ENCODE assay signal across 7 mouse cellular contexts in the genomic region with DNA sequence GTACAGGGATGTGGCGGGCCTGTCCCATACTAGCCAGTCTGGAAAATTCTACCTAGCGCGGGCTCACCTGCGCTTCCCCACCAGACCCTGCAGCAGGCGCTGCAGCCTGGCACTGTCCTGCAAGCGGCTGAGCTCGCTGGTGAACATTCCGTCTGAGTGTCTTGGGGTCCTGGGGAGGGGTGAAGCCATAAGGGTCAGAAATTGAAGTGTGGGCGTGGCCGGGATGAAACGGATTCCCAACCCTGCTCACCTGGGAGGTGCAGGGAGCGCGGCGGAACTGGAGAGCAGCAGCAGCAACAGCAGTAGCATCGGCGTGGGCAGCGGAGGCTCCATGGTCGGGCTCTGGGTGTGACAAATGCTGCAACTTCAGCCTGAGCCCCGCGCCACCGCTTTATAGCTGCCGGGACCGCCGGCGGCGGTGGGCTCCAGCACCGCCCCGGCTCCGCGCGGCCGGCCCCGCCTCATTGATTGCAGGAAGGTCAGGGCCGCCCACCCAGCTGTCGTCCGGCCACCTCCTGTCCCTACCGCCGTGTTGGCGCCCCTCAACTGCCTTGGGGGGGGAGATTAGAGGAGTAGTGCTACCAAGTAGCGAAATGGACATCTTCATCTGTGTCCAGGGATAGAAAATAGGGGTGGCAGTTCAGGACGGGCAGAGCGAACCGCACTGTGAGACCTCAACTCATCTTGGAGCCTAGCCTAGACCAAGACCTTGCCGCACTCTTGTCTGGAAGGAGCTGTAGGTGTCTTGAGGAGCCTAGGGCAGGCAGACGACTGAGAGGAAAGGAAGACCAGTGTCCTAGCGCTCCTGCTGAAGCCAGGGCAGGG. TPM values are rescaled to one million over a fixed set of nuclear protein-coding genes. Genes with fewer than 3 reads are reported as not detected.
DNase-seq lines count a peak whose midpoint lies in the region; ATAC-seq and TF ChIP-seq lines count a peak whose summit lies in the region.

Sct (minus strand) TSS at position 368 of the 825 bp plus-strand sequence.

- H3K4me3 ChIP-seq in C2C12 (ENCODE audit: insufficient read depth, poor library complexity, severe bottlenecking) = no peak within 1 kb of the TSS
- H3K4me3 ChIP-seq in E14TG2a.4 (replicated peaks; ENCODE audit: low read length) = peak within 1 kb of the TSS; percentile 78
- H3K4me3 ChIP-seq in hindbrain, embryonic 15.5 days = peak within 1 kb of the TSS; percentile 55
- peak within 1 kb of the TSS; percentile 38 for H3K4me3 ChIP-seq in liver, postnatal 0 days (ENCODE audit: low read depth, low read length)

- H3K27me3 ChIP-seq in C2C12 (ENCODE audit: control insufficient read depth, insufficient read depth, insufficient read length) (no peaks in the 10 kb centered on the region), E14TG2a.4 (ENCODE audit: insufficient read depth, low read length) (peaks cover 24% of the 10 kb centered on the region)
- no peaks in the 10 kb centered on the region for H3K27me3 ChIP-seq in hindbrain, embryonic 15.5 days
- peaks cover 20% of the 10 kb centered on the region for H3K27me3 ChIP-seq in liver, postnatal 0 days (ENCODE audit: insufficient read depth, low read length)
- H3K27me3 ChIP-seq in splenic B cell, adult 2 months (ENCODE audit: control insufficient read depth, insufficient read depth, low read length, poor library complexity, severe bottlenecking) = no peaks in the 10 kb centered on the region

- no peak for TF ChIP-seq EP300 in liver, postnatal 0 days (IDR thresholded peaks at IDR 0.05; ENCODE audit: low read depth)

- no peaks in the 10 kb centered on the region for H3K79me3 ChIP-seq in C2C12 (ENCODE audit: low read depth)

- H3K4me2 ChIP-seq in hindbrain, embryonic 15.5 days = peak within 1 kb of the TSS; percentile 100
- H3K4me2 ChIP-seq in liver, postnatal 0 days (ENCODE audit: low read depth, low read length) = peak within 1 kb of the TSS; percentile 80

- peaks cover 38% of the 10 kb centered on the region for H3K4me1 ChIP-seq in E14TG2a.4 (replicated peaks; ENCODE audit: low read depth, low read length)
- H3K4me1 ChIP-seq in hindbrain, embryonic 15.5 days (replicated peaks) = peaks cover 10% of the 10 kb centered on the region
- peaks cover 8% of the 10 kb centered on the region; the same call in 1 of the 2 replicates for H3K4me1 ChIP-seq in liver, postnatal 0 days (ENCODE audit: insufficient read depth)

- H3K79me2 ChIP-seq in C2C12 (ENCODE audit: control insufficient read depth, insufficient read depth) = no peaks in the 10 kb centered on the region

- WGBS in hindbrain, embryonic 15.5 days = 2% methylated on average over 46 of the region's 46 CpGs
- 8% methylated on average over 45 of the region's 46 CpGs for WGBS in liver, postnatal 0 days (ENCODE audit: insufficient replicate concordance)

- no peak for TF ChIP-seq CTCF in C2C12 (IDR thresholded peaks at IDR 0.05; ENCODE audit: control insufficient read depth, insufficient read depth, insufficient read length)
- TF ChIP-seq CTCF in E14TG2a.4 (conservative IDR thresholded peaks at IDR 0.05; ENCODE audit: low read length) = peak; percentile 45
- peak; percentile 59 for TF ChIP-seq CTCF in liver, postnatal 0 days (IDR thresholded peaks at IDR 0.05; ENCODE audit: low read depth)

- no peaks in the 10 kb centered on the region for H3K9me3 ChIP-seq in E14TG2a.4 (ENCODE audit: low read length)
- no peaks in the 10 kb centered on the region for H3K9me3 ChIP-seq in hindbrain, embryonic 15.5 days
- H3K9me3 ChIP-seq in liver, postnatal 0 days (ENCODE audit: low read length) = no peaks in the 10 kb centered on the region

- no peak within 1 kb of the TSS for H3K27ac ChIP-seq in hindbrain, embryonic 15.5 days (replicated peaks)
- H3K27ac ChIP-seq in liver, postnatal 0 days (ENCODE audit: low read depth) = no peak within 1 kb of the TSS

- H3ac ChIP-seq in C2C12 (ENCODE audit: control insufficient read depth, insufficient read length, low read depth) = no peak within 1 kb of the TSS

- peak; percentile 80 for DNase-seq in embryo, embryonic 11 days
- no peak for DNase-seq in liver, postnatal 0 days
- DNase-seq in splenic B cell, adult 2 months (ENCODE audit: low read depth, low spot score) = peak; percentile 31
- DNase-seq in left cerebral cortex, adult 18-20 months (ENCODE audit: low spot score in 2 of 2) = no peak

- peak within 1 kb of the TSS; percentile 59 for H3K9ac ChIP-seq in hindbrain, embryonic 15.5 days
- 0 out of 2 replicates have a peak within 1 kb of the TSS, but pooled peaks have one; percentile 11 for H3K9ac ChIP-seq in liver, postnatal 0 days (replicated peaks)

- H3K36me3 ChIP-seq in C2C12 (ENCODE audit: control insufficient read depth, insufficient read depth) (no peaks in the 10 kb centered on the region), E14TG2a.4 (ENCODE audit: insufficient read depth, low read length) (no peaks in the 10 kb centered on the region)
- no peaks in the 10 kb centered on the region for H3K36me3 ChIP-seq in hindbrain, embryonic 15.5 days
- no peaks in the 10 kb centered on the region for H3K36me3 ChIP-seq in liver, postnatal 0 days (replicated peaks; ENCODE audit: insufficient read depth, low read length)
- no peaks in the 10 kb centered on the region for H3K36me3 ChIP-seq in splenic B cell, adult 2 months (ENCODE audit: control insufficient read depth, insufficient read depth, low read length, poor library complexity, severe bottlenecking)

- peak; percentile 80 for ATAC-seq in hindbrain, embryonic 15.5 days (ENCODE audit: low FRiP score, low read depth)
- peak; percentile 63 for ATAC-seq in liver, postnatal 0 days

TF ChIP-seq in C2C12, 6 proteins besides CTCF, POLR2A, EP300 and RAD21:
- peak; percentile 20 for TF ChIP-seq MYOD1 (IDR thresholded peaks at IDR 0.05; ENCODE audit: control insufficient read depth, insufficient read length, low read depth)
- no peak for TF ChIP-seq FOSL1 (IDR thresholded peaks at IDR 0.05; ENCODE audit: insufficient read depth, low read length, poor library complexity, severe bottlenecking)
- no peak for TF ChIP-seq CEBPB (IDR thresholded peaks at IDR 0.05; ENCODE audit: low read depth)
- no peak for TF ChIP-seq USF1 (IDR thresholded peaks at IDR 0.05; ENCODE audit: low read depth)
- no peak for TF ChIP-seq MYOG (IDR thresholded peaks at IDR 0.05; ENCODE audit: control insufficient read depth, extremely low read depth, insufficient read length)

RNA-seq across cellular contexts. Expression of gene Sct, which starts in this region (rescaled TPM):
- 16.1 TPM for polyA plus RNA-seq in C2C12 (2012; fragmentation: generic; extraction: Trizol)
- polyA plus RNA-seq in hindbrain, embryonic 15.5 days (2015; fragmentation: Nextera tagmentation; extraction: Ambion mirVana) = 2.8 and 4.1 TPM in 2 replicates
- not detected in 2 replicates for polyA plus RNA-seq in liver, postnatal 0 days (2015; fragmentation: Nextera tagmentation; extraction: Ambion mirVana)
- not detected for total RNA-seq in left cerebral cortex, adult 18-20 months (2021)

Comparison
In these comparisons a context has a peak if more than half of its experiments do, and no peak if none do; other contexts are left out.
1. Peak in ATAC-seq, H3K4me3 ChIP-seq, H3K9ac ChIP-seq and H3K4me2 ChIP-seq in liver, postnatal 0 days; RNA of the gene not detected or under 1 TPM.
2. DNase-seq: peak in embryo, embryonic 11 days (single experiment) and splenic B cell, adult 2 months (single experiment); none in liver, postnatal 0 days (single experiment) and left cerebral cortex, adult 18-20 months (0 of 2).